Mouse (Mus musculus) spleen, adult 2 months (tissue): Measurements from ENCODE around the gene Trip10.

Source experiments
- CTCF ChIP-seq: fragments of 200-500 bp; IDR thresholded peaks from 2 replicates; pipeline ENCODE4 v1.5.1; 2011; ENCODE audit warnings: mild to moderate bottlenecking, inconsistent platforms; ENCODE audit not compliant: insufficient read depth, insufficient read length, insufficient replicate concordance; ENCODE audit errors: extremely low read depth
- POLR2A ChIP-seq: fragments of 200-500 bp; IDR thresholded peaks from 2 replicates; pipeline ENCODE4 v1.6.1; 2011; ENCODE audit warnings: low read depth, low read length, inconsistent platforms

DNA sequence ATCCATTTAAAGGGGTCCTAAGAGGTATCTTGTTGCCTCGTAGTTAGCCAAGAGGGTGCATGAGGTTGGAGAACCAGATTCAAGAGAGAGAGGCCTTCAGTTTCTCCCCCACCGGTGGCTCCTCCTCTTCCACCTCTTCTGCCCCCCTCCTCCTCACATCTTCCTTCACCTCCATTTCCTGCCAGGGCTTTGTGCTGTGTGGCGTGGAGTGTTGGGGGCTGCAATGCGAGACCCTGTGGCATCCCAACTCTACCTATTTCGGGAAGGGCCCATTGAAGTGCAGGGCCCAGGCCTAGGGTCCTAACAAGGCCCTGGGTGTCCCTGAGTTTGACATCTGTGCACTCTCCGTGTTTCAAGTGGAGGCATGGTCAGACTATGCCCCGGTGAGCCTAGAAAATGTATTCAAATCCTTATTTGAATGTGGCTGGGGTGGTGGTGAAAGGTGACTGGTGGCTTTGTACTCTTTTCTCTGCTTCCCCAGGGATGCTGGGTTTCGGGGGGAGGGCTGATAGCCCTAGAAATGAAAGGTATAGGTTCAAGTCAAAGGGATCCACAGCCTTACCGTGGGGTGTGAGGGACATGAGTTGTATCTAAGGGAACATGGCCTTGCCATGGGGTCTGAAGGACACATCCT lies 30.5 kb downstream of the Trip10 start:
- TF ChIP-seq CTCF = no peak
- TF ChIP-seq POLR2A = no peak
